Mouse (Mus musculus) small intestine, adult 2 months (tissue): ENCODE data around the gene Prr5l.

Experiments used
- CTCF ChIP-seq: fragments of 200-500 bp; IDR thresholded peaks from 2 replicates; pipeline ENCODE4 v1.5.1; 2012; ENCODE audit warnings: low read depth, mild to moderate bottlenecking, control low read depth, inconsistent platforms, low read length, moderate library complexity, mixed read lengths; ENCODE audit not compliant: insufficient replicate concordance, insufficient read length; ENCODE audit errors: extremely low read depth
- POLR2A ChIP-seq: fragments of 200-500 bp; IDR thresholded peaks from 2 replicates; pipeline ENCODE4 v1.6.1; 2012; ENCODE audit warnings: low read depth, mild to moderate bottlenecking, control low read depth, inconsistent platforms, low read length, moderate library complexity

DNA sequence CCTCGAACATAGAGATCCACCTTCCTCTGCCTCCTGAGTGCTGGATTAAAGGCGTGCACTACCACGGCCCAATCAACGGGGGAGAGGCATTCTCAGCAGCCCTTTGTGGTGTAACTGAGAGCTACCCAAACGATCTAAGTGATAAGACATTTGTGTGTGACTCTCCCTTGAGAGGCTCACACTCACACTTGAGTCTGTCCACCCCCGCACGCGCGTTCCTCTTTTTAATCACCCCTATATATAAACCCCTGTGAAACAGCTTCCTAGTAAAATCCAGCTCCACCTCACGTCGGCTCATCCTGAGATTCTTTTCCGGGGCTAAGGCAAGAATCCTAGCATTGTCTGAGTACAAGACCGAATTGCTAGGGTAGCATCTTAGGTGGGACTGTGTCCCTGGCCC lies 25.9 kb upstream of the Prr5l start:
- TF ChIP-seq CTCF, result no peak
- no peak for TF ChIP-seq POLR2A
